Mouse (Mus musculus): ENCODE results near the gene Zfp638.
"Not testable (repeated sequence)": the region's sequence is repeated elsewhere in the genome, so short reads cannot be mapped to it uniquely, and the experiment has no call there.

Zfp638 gene

GRCm38 (mm10) chr6:84014961-84015683, 148.2 kb downstream of the Zfp638 start:
- not testable (repeated sequence) for DNase-seq

- DNase-seq = no peak
These were observed 149.9 kb downstream of the Zfp638 start for GRCm38 (mm10) chr6:84016851-84017250.

GRCm38 (mm10) chr6:84017392-84017791, 150.5 kb downstream of the Zfp638 start:
- DNase-seq = no peak

GRCm38 (mm10) chr6:84018906-84019550, 152.1 kb downstream of the Zfp638 start:
- DNase-seq = no peak

GRCm38 (mm10) chr6:84020002-84020401, 153.1 kb downstream of the Zfp638 start:
- DNase-seq = no peak

- no peak for DNase-seq
These were observed 155.1 kb downstream of the Zfp638 start for GRCm38 (mm10) chr6:84021990-84022389.

GRCm38 (mm10) chr6:84025636-84026035, 158.7 kb downstream of the Zfp638 start:
- no peak for DNase-seq

- DNase-seq = no peak
These were observed 161.9 kb downstream of the Zfp638 start for GRCm38 (mm10) chr6:84028791-84029190.

GRCm38 (mm10) chr6:84029775-84030174, 162.9 kb downstream of the Zfp638 start:
- no peak for DNase-seq

GRCm38 (mm10) chr6:84032516-84032915, 165.6 kb downstream of the Zfp638 start:
- not testable (repeated sequence) for DNase-seq
